Mouse (Mus musculus): ENCODE measurements around the gene Tbcel. TPM values are rescaled to one million over a fixed set of nuclear protein-coding genes. Genes with fewer than 3 reads are reported as not detected.

Gene Tbcel
- polyA plus RNA-seq, 1 experiment: 22.8 TPM

DNA sequence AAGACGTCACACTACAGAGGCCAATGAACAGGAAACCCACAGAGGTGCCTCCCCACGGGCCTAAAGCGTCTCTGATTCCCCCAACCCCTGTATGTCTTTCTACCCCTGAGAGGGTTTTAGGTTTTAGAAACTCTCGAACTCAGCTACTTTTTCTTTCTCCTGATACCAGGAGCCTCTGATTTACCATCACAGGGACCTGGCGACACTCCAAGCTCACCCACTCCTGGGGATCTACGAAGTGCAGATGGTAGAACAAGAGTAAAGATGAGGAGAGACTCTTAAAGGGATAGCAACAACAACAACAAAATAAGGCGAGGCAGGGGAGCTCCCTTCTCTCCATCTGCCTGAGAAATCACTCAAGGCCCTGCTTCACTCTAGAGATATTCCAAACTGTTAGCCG, 120.6 kb downstream of the Tbcel start:
- no peaks in the 10 kb centered on the region for H3K4me1 ChIP-seq (replicated peaks; ENCODE audit: control insufficient read depth, insufficient read depth, low read length)
- no peak for DNase-seq
- H3K27ac ChIP-seq (ENCODE audit: control insufficient read depth, insufficient read depth, low read length): no peak overlapping the region
- TF ChIP-seq POLR2A (IDR thresholded peaks at IDR 0.05; ENCODE audit: control insufficient read depth, extremely low read depth, insufficient read depth, low read length, poor library complexity) (no peak), CTCF (IDR thresholded peaks at IDR 0.05; ENCODE audit: borderline replicate concordance, control insufficient read depth, extremely low read depth, insufficient read depth, low read length, poor library complexity) (no peak)
- H3K27me3 ChIP-seq (ENCODE audit: control insufficient read depth, insufficient read depth, low read length): no peaks in the 10 kb centered on the region
- no peaks in the 10 kb centered on the region for H3K36me3 ChIP-seq (ENCODE audit: control insufficient read depth, insufficient read depth, low read length)
- 59% methylated on average over 8 of the region's 8 CpGs for WGBS
- H3K4me3 ChIP-seq (ENCODE audit: control insufficient read depth, insufficient read depth, low read length): no peak overlapping the region

DNA sequence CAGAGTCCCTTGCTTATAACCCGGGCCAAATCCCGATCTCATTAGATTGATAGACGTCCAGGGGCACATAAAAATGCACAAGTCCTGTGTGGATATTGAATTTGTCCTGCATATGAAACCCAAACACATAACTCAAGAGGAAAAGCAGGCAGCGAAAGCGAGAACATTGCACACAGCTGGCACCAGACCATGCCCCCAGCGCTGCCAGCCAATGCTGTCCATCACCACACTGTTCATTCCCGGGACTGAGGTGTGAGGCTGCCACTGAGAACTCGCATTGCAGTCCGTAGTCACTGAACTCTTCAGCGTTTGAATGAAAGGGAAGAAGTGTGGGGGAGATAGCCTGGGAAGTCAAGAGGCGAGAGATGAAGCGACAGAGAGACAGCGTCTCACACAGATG, 122.0 kb downstream of the Tbcel start:
- 86% methylated on average over 13 of the region's 13 CpGs for WGBS

DNA sequence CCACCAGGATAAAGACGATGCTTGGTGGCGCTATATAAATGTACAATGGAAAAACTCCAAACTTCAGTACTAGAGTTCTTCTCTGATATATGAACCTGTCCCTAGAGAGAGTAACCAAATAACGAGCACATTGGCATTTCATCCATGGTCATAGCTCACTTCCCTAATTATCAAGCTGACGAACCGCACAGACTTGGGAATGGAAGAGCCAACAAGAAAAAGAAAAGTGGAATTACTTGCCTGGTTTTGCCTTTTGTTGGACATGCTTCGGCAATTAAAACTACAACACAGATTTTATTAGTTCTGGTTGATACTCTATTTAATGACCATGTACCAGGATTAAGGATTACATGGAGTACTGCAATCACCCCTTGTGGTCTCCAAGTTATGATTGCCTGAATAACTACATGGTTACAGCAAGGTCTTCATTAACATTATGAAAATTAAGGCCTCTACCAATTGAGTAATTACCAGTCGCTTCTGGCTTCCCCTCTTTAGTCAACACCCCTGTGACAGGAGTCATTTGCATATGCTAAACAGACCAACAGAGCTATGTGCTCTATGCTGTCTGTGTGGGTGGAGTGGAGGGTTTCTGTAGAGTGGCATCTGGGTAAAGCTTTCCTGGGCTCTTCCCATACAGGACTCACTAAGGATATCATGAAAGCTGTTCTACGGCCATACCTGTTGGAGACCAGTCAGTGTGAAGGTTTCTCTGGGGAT, 124.8 kb downstream of the Tbcel start:
- TF ChIP-seq POLR2A (IDR thresholded peaks at IDR 0.05; ENCODE audit: control insufficient read depth, extremely low read depth, insufficient read depth, low read length, poor library complexity) (no peak), CTCF (IDR thresholded peaks at IDR 0.05; ENCODE audit: borderline replicate concordance, control insufficient read depth, extremely low read depth, insufficient read depth, low read length, poor library complexity) (no peak)
- no peaks in the 10 kb centered on the region for H3K36me3 ChIP-seq (ENCODE audit: control insufficient read depth, insufficient read depth, low read length)
- WGBS: 89% methylated on average over 8 of the region's 8 CpGs
- no peak for DNase-seq
- H3K27ac ChIP-seq (ENCODE audit: control insufficient read depth, insufficient read depth, low read length): no peak overlapping the region
- H3K4me3 ChIP-seq (ENCODE audit: control insufficient read depth, insufficient read depth, low read length): no peak overlapping the region
- H3K4me1 ChIP-seq (replicated peaks; ENCODE audit: control insufficient read depth, insufficient read depth, low read length): no peaks in the 10 kb centered on the region
- H3K27me3 ChIP-seq (ENCODE audit: control insufficient read depth, insufficient read depth, low read length): no peaks in the 10 kb centered on the region

More for the DNA sequence above, 122.0 kb downstream of the Tbcel start:
- Histone ChIP-seq H3K36me3 (ENCODE audit: control insufficient read depth, insufficient read depth, low read length) (no peaks in the 10 kb centered on the region), H3K4me3 (ENCODE audit: control insufficient read depth, insufficient read depth, low read length) (no peak overlapping the region), H3K27ac (ENCODE audit: control insufficient read depth, insufficient read depth, low read length) (no peak overlapping the region), H3K4me1 (replicated peaks; ENCODE audit: control insufficient read depth, insufficient read depth, low read length) (no peaks in the 10 kb centered on the region), H3K27me3 (ENCODE audit: control insufficient read depth, insufficient read depth, low read length) (no peaks in the 10 kb centered on the region)
- TF ChIP-seq CTCF (IDR thresholded peaks at IDR 0.05; ENCODE audit: borderline replicate concordance, control insufficient read depth, extremely low read depth, insufficient read depth, low read length, poor library complexity) (no peak), POLR2A (IDR thresholded peaks at IDR 0.05; ENCODE audit: control insufficient read depth, extremely low read depth, insufficient read depth, low read length, poor library complexity) (no peak)
- DNase-seq: no peak

DNA sequence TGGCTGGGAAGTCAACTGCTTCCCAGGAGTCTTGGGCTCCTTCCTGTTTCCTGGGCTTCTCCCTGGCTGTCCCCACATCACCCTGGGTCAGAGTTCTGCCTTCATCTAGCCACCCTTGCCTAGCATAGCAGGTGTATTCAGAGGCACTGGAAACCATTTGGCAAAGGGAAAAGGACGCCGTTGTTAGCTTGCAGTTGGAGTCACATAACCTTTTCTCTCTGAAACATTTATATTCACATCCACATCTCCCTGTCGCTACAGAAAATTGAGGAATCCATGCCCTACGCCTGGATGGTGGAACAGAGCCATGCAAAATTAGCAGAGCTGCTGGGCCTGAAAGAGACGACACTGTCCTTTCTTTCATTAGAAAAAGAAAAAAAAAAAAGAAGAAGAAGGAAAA, 125.5 kb downstream of the Tbcel start:
- no peak overlapping the region for H3K27ac ChIP-seq (ENCODE audit: control insufficient read depth, insufficient read depth, low read length)
- no peaks in the 10 kb centered on the region for H3K27me3 ChIP-seq (ENCODE audit: control insufficient read depth, insufficient read depth, low read length)
- no peak overlapping the region for H3K4me3 ChIP-seq (ENCODE audit: control insufficient read depth, insufficient read depth, low read length)
- no peaks in the 10 kb centered on the region for H3K36me3 ChIP-seq (ENCODE audit: control insufficient read depth, insufficient read depth, low read length)
- 93% methylated on average over 5 of the region's 5 CpGs for WGBS
- TF ChIP-seq POLR2A (IDR thresholded peaks at IDR 0.05; ENCODE audit: control insufficient read depth, extremely low read depth, insufficient read depth, low read length, poor library complexity) (no peak), CTCF (IDR thresholded peaks at IDR 0.05; ENCODE audit: borderline replicate concordance, control insufficient read depth, extremely low read depth, insufficient read depth, low read length, poor library complexity) (no peak)
- DNase-seq: no peak
- H3K4me1 ChIP-seq (replicated peaks; ENCODE audit: control insufficient read depth, insufficient read depth, low read length): no peaks in the 10 kb centered on the region

DNA sequence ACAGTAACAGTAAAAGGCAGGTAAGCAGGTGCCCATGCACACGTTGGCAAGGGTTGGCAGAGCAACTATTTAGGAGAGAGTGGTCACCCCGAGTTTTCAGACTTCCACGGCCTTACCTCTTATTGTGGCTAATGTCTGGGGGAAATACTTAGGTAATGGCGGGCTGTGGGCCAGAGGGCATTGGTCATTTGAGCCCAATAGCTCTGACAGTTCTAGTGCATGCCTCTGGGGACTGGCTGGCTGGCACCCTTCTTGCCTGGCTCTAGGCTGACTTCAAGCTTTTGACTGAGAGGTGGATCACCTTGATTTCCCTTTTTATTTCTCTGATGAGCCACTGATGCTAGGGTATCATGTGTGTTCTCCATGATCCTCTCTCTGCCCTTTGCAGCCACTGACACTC, 129.5 kb downstream of the Tbcel start:
- 93% methylated on average over 4 of the region's 4 CpGs for WGBS
- no peak overlapping the region for H3K27ac ChIP-seq (ENCODE audit: control insufficient read depth, insufficient read depth, low read length)
- no peaks in the 10 kb centered on the region for H3K4me1 ChIP-seq (replicated peaks; ENCODE audit: control insufficient read depth, insufficient read depth, low read length)
- no peak overlapping the region for H3K4me3 ChIP-seq (ENCODE audit: control insufficient read depth, insufficient read depth, low read length)
- no peaks in the 10 kb centered on the region for H3K36me3 ChIP-seq (ENCODE audit: control insufficient read depth, insufficient read depth, low read length)
- DNase-seq: no peak
- TF ChIP-seq CTCF (IDR thresholded peaks at IDR 0.05; ENCODE audit: borderline replicate concordance, control insufficient read depth, extremely low read depth, insufficient read depth, low read length, poor library complexity): no peak
- no peak for TF ChIP-seq POLR2A (IDR thresholded peaks at IDR 0.05; ENCODE audit: control insufficient read depth, extremely low read depth, insufficient read depth, low read length, poor library complexity)
- no peaks in the 10 kb centered on the region for H3K27me3 ChIP-seq (ENCODE audit: control insufficient read depth, insufficient read depth, low read length)

DNA sequence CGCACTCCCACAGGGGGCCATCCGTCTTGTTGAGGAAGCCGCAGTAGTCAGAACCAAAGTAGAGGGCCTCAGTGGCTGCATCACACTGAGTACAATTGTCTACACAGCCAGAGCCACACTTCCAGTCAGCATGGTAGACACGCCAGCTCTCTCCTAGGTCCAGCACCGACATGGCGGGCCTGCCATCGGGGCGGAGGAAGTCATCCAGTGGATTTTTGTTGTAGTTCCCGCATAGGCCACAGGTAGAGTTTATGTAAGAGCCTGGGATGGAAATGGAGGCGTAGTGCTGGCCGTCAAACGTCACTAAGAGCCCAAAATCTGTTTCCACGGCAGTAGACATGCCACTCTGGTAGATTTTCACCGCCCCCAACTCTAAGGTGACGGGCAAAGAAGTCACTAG, 130.0 kb downstream of the Tbcel start:
- Histone ChIP-seq H3K4me3 (ENCODE audit: control insufficient read depth, insufficient read depth, low read length) (no peak overlapping the region), H3K27ac (ENCODE audit: control insufficient read depth, insufficient read depth, low read length) (no peak overlapping the region), H3K27me3 (ENCODE audit: control insufficient read depth, insufficient read depth, low read length) (no peaks in the 10 kb centered on the region), H3K4me1 (replicated peaks; ENCODE audit: control insufficient read depth, insufficient read depth, low read length) (no peaks in the 10 kb centered on the region), H3K36me3 (ENCODE audit: control insufficient read depth, insufficient read depth, low read length) (no peaks in the 10 kb centered on the region)
- WGBS: 94% methylated on average over 15 of the region's 15 CpGs
- DNase-seq: no peak
- TF ChIP-seq CTCF (IDR thresholded peaks at IDR 0.05; ENCODE audit: borderline replicate concordance, control insufficient read depth, extremely low read depth, insufficient read depth, low read length, poor library complexity) (no peak), POLR2A (IDR thresholded peaks at IDR 0.05; ENCODE audit: control insufficient read depth, extremely low read depth, insufficient read depth, low read length, poor library complexity) (no peak)
